Mouse (Mus musculus) activated CD4-positive, CD25-positive, alpha-beta regulatory T cell, adult 4 months (primary cell): ENCODE measurements around the gene Slc2a12. TPM values are rescaled to one million over a fixed set of nuclear protein-coding genes. Genes with fewer than 3 reads are reported as not detected.

Experiments used
- ATAC-seq: one replicate; pipeline ENCODE4 v1.8.0; 2017
- polyA plus RNA-seq, 2 experiments: library from polyadenylated mRNA; unstranded; fragments of 100-300 nt; shearing (Covaris generic); gene quantifications; one replicate each; pipeline ENCODE4 v1.2.1; 2017

The Slc2a12 gene
- not detected for polyA plus RNA-seq

- no peak for ATAC-seq
Observed at GRCm38 (mm10) chr10:22644853-22645491, at the start of gene Slc2a12. TSS of gene Slc2a12 (plus strand) at chr10:22645011.

GRCm38 (mm10) chr10:22598908-22599480 lies 45.8 kb upstream of the Slc2a12 start:
- ATAC-seq: no peak

- no peak for ATAC-seq
Observed at GRCm38 (mm10) chr10:22601046-22601445, 43.8 kb upstream of the Slc2a12 start.

GRCm38 (mm10) chr10:22604801-22605200 lies 40.0 kb upstream of the Slc2a12 start:
- no peak for ATAC-seq

- ATAC-seq: no peak
Observed at GRCm38 (mm10) chr10:22608273-22608672, 36.5 kb upstream of the Slc2a12 start.

- ATAC-seq: no peak
Observed at GRCm38 (mm10) chr10:22608799-22609357, 35.9 kb upstream of the Slc2a12 start.

GRCm38 (mm10) chr10:22613301-22613700 lies 31.5 kb upstream of the Slc2a12 start:
- no peak for ATAC-seq

GRCm38 (mm10) chr10:22614554-22614953 lies 30.3 kb upstream of the Slc2a12 start:
- no peak for ATAC-seq

GRCm38 (mm10) chr10:22615309-22615708 lies 29.5 kb upstream of the Slc2a12 start:
- ATAC-seq: no peak

GRCm38 (mm10) chr10:22618842-22619241 lies 26.0 kb upstream of the Slc2a12 start:
- no peak for ATAC-seq

- ATAC-seq: no peak
Observed at GRCm38 (mm10) chr10:22628832-22629231, 16.0 kb upstream of the Slc2a12 start.

- ATAC-seq: no peak
Observed at GRCm38 (mm10) chr10:22631103-22631502, 13.7 kb upstream of the Slc2a12 start.

- no peak for ATAC-seq
Observed at GRCm38 (mm10) chr10:22631528-22631927, 13.3 kb upstream of the Slc2a12 start.

- ATAC-seq: no peak
Observed at GRCm38 (mm10) chr10:22631956-22632355, 12.9 kb upstream of the Slc2a12 start.

- ATAC-seq: no peak
Observed at GRCm38 (mm10) chr10:22633406-22634306, 11.2 kb upstream of the Slc2a12 start.

GRCm38 (mm10) chr10:22637241-22637640 lies 7.6 kb upstream of the Slc2a12 start:
- no peak for ATAC-seq

- ATAC-seq: no peak
Observed at GRCm38 (mm10) chr10:22644171-22644570, 640 bp upstream of the Slc2a12 start.

GRCm38 (mm10) chr10:22648702-22649101 lies 3.9 kb downstream of the Slc2a12 start:
- no peak for ATAC-seq

GRCm38 (mm10) chr10:22653820-22654219 lies 9.0 kb downstream of the Slc2a12 start:
- ATAC-seq: no peak

- no peak for ATAC-seq
Observed at GRCm38 (mm10) chr10:22658534-22659385, 13.9 kb downstream of the Slc2a12 start.

GRCm38 (mm10) chr10:22659386-22659725 lies 14.5 kb downstream of the Slc2a12 start:
- ATAC-seq: no peak

GRCm38 (mm10) chr10:22660286-22661000 lies 15.6 kb downstream of the Slc2a12 start:
- no peak for ATAC-seq
